Mouse (Mus musculus) CH12.LX (cell line): Measurements from ENCODE around the gene Olfr263. TPM values are rescaled to one million over a fixed set of nuclear protein-coding genes. Genes with fewer than 3 reads are reported as not detected.

ENCODE experiments used
- DNase-seq: peaks from one replicate; pipeline ENCODE4 v3.0.0-alpha.2; 2013; ENCODE audit errors: extremely low read depth
- H3K27ac ChIP-seq: 2 replicates; pipeline ENCODE4 v1.5.1; 2012; ENCODE audit warnings: low read depth, mild to moderate bottlenecking, control low read depth, moderate library complexity; ENCODE audit not compliant: insufficient read depth
- H3K27me3 ChIP-seq: replicated peaks from 2 replicates; pipeline ENCODE3; 2012; ENCODE audit warnings: inconsistent platforms
- H3K36me3 ChIP-seq, 2 experiments: replicated peaks in 1 of 2; 2 replicates each; pipeline versions ENCODE3 to v1.6.1; 2012; ENCODE audit warnings: inconsistent platforms in 1 of 2, low read length in 1 of 2, mild to moderate bottlenecking in 1 of 2, mixed read lengths in 1 of 2, moderate library complexity in 1 of 2; ENCODE audit not compliant: control insufficient read depth in 1 of 2, insufficient read depth in 1 of 2
- H3K4me1 ChIP-seq, 2 experiments: 2 replicates each; pipeline ENCODE4 v1.6.1; 2012; ENCODE audit warnings: inconsistent platforms in 1 of 2, moderate library complexity in 1 of 2; ENCODE audit not compliant: insufficient read depth in 2 of 2, control insufficient read depth in 1 of 2
- H3K4me2 ChIP-seq: 2 replicates; pipeline ENCODE4 v1.6.1; 2012; ENCODE audit warnings: low read depth, mild to moderate bottlenecking, control low read depth; ENCODE audit not compliant: poor library complexity, insufficient read depth, severe bottlenecking
- H3K4me3 ChIP-seq, 3 experiments: fragments of 150-350 bp in 1 of 3; sonication (generic) in 1 of 3; replicated peaks in 1 of 3; 2 replicates each; pipeline versions ENCODE3 to v1.5.1; 2011 to 2012; ENCODE audit warnings: low read depth in 2 of 3, low read length in 2 of 3, mild to moderate bottlenecking in 2 of 3, moderate library complexity in 2 of 3, control low read depth in 1 of 3, improper control_type of control experiment in 1 of 3, inconsistent platforms in 1 of 3, mixed read lengths in 1 of 3; ENCODE audit not compliant: poor library complexity in 1 of 3
- H3K79me2 ChIP-seq: replicated peaks from 2 replicates; pipeline ENCODE4 v1.6.1; 2012; ENCODE audit warnings: mild to moderate bottlenecking, moderate library complexity; ENCODE audit not compliant: control insufficient read depth, poor library complexity, insufficient read depth, severe bottlenecking; ENCODE audit errors: extremely low read depth
- H3K9ac ChIP-seq: 2 replicates; pipeline ENCODE4 v1.6.1; 2012; ENCODE audit warnings: low read depth, mild to moderate bottlenecking, control low read depth, moderate library complexity; ENCODE audit not compliant: insufficient read depth
- H3K9me3 ChIP-seq: replicated peaks from 2 replicates; pipeline ENCODE3; 2012; ENCODE audit warnings: low read length, inconsistent platforms, mixed read lengths
- BHLHE40 ChIP-seq: IDR thresholded peaks from 2 replicates; pipeline ENCODE4 v1.6.1; 2011; ENCODE audit warnings: mild to moderate bottlenecking, low read depth, low read length, improper control_type of control experiment
- CHD1 ChIP-seq: IDR thresholded peaks from 2 replicates; pipeline ENCODE4 v1.6.1; 2012; ENCODE audit warnings: low read depth, low read length, improper control_type of control experiment, inconsistent platforms
- CHD2 ChIP-seq: IDR thresholded peaks from 2 replicates; pipeline ENCODE4 v1.6.1; 2011; ENCODE audit warnings: low read length, improper control_type of control experiment
- CTCF ChIP-seq, 2 experiments: IDR thresholded peaks in 1 of 2; conservative IDR thresholded peaks in 1 of 2; 2 replicates each; pipeline ENCODE4 v1.5.1; 2011 to 2012; ENCODE audit warnings: low read depth in 2 of 2, low read length in 2 of 2, improper control_type of control experiment in 1 of 2, inconsistent platforms in 1 of 2, mild to moderate bottlenecking in 1 of 2, moderate library complexity in 1 of 2
- E2F4 ChIP-seq: IDR thresholded peaks from 2 replicates; pipeline ENCODE4 v1.6.1; 2011; ENCODE audit warnings: low read depth, low read length, improper control_type of control experiment; ENCODE audit not compliant: insufficient replicate concordance
- ELF1 ChIP-seq: IDR thresholded peaks from 2 replicates; pipeline ENCODE4 v1.6.1; 2014; ENCODE audit warnings: low read depth, mild to moderate bottlenecking, inconsistent platforms, low read length, improper control_type of control experiment
- EP300 ChIP-seq: IDR thresholded peaks from 2 replicates; pipeline ENCODE4 v1.6.1; 2011; ENCODE audit warnings: low read length, improper control_type of control experiment
- ETS1 ChIP-seq: conservative IDR thresholded peaks from 2 replicates; pipeline ENCODE4 v1.6.1; 2012; ENCODE audit warnings: low read depth, mild to moderate bottlenecking, inconsistent platforms, low read length, improper control_type of control experiment, moderate library complexity
- GABPA ChIP-seq: IDR thresholded peaks from 2 replicates; pipeline ENCODE4 v1.6.1; 2012; ENCODE audit warnings: low read depth, low read length, improper control_type of control experiment, inconsistent platforms; ENCODE audit not compliant: insufficient replicate concordance
- HCFC1 ChIP-seq: IDR thresholded peaks from 2 replicates; pipeline ENCODE4 v1.6.1; 2012; ENCODE audit warnings: low read depth, mild to moderate bottlenecking, inconsistent platforms, low read length, improper control_type of control experiment
- IRF4 ChIP-seq: IDR thresholded peaks from 2 replicates; pipeline ENCODE4 v1.6.1; 2014; ENCODE audit warnings: low read depth, mild to moderate bottlenecking, inconsistent platforms, low read length, improper control_type of control experiment
- JUN ChIP-seq: IDR thresholded peaks from 2 replicates; pipeline ENCODE4 v1.6.1; 2011; ENCODE audit warnings: low read depth, mild to moderate bottlenecking, low read length, improper control_type of control experiment, moderate library complexity; ENCODE audit not compliant: insufficient read depth
- JUND ChIP-seq: conservative IDR thresholded peaks from 2 replicates; pipeline ENCODE4 v1.6.1; 2011; ENCODE audit warnings: low read depth, low read length, improper control_type of control experiment
- KAT2A ChIP-seq: IDR thresholded peaks from 2 replicates; pipeline ENCODE4 v1.6.1; 2012; ENCODE audit warnings: low read length, improper control_type of control experiment, inconsistent platforms; ENCODE audit not compliant: insufficient replicate concordance
- MAFK ChIP-seq: IDR thresholded peaks from 2 replicates; pipeline ENCODE4 v1.6.1; 2011; ENCODE audit warnings: low read length, improper control_type of control experiment; ENCODE audit not compliant: insufficient replicate concordance
- MAX ChIP-seq: IDR thresholded peaks from 2 replicates; pipeline ENCODE4 v1.6.1; 2011; ENCODE audit warnings: low read length, improper control_type of control experiment
- MAZ ChIP-seq: IDR thresholded peaks from 2 replicates; pipeline ENCODE4 v1.6.1; 2012; ENCODE audit warnings: low read depth, mild to moderate bottlenecking, inconsistent platforms, low read length, improper control_type of control experiment, moderate library complexity
- MEF2A ChIP-seq: IDR thresholded peaks from 2 replicates; pipeline ENCODE4 v1.6.1; 2014; ENCODE audit warnings: low read depth, mild to moderate bottlenecking, inconsistent platforms, low read length, improper control_type of control experiment, borderline replicate concordance
- NELFE ChIP-seq: IDR thresholded peaks from 2 replicates; pipeline ENCODE4 v1.6.1; 2011; ENCODE audit warnings: low read depth, low read length, improper control_type of control experiment
- NRF1 ChIP-seq: IDR thresholded peaks from 2 replicates; pipeline ENCODE4 v1.6.1; 2014; ENCODE audit warnings: low read depth, mild to moderate bottlenecking, inconsistent platforms, low read length, improper control_type of control experiment, moderate library complexity
- POLR2A ChIP-seq: IDR thresholded peaks from 2 replicates; pipeline ENCODE4 v1.6.1; 2011; ENCODE audit warnings: low read depth, mild to moderate bottlenecking, improper control_type of control experiment, low read length
- POLR2AphosphoS2 ChIP-seq: IDR thresholded peaks from 2 replicates; pipeline ENCODE4 v1.6.1; 2011; ENCODE audit warnings: low read depth, low read length, improper control_type of control experiment
- RAD21 ChIP-seq: IDR thresholded peaks from 2 replicates; pipeline ENCODE4 v1.6.1; 2011; ENCODE audit warnings: low read depth, mild to moderate bottlenecking, low read length, improper control_type of control experiment, moderate library complexity
- RCOR1 ChIP-seq: conservative IDR thresholded peaks from 2 replicates; pipeline ENCODE4 v1.6.1; 2012; ENCODE audit warnings: low read depth, mild to moderate bottlenecking, inconsistent platforms, low read length, improper control_type of control experiment
- SIN3A ChIP-seq: IDR thresholded peaks from 2 replicates; pipeline ENCODE4 v1.6.1; 2012; ENCODE audit warnings: low read length, improper control_type of control experiment, inconsistent platforms
- SMC3 ChIP-seq: IDR thresholded peaks from 2 replicates; pipeline ENCODE4 v1.6.1; 2011; ENCODE audit warnings: low read depth, low read length, improper control_type of control experiment
- TBP ChIP-seq: conservative IDR thresholded peaks from 2 replicates; pipeline ENCODE4 v1.6.1; 2011; ENCODE audit warnings: low read depth, low read length, improper control_type of control experiment
- TCF12 ChIP-seq: IDR thresholded peaks from 2 replicates; pipeline ENCODE4 v1.6.1; 2014; ENCODE audit warnings: low read depth, mild to moderate bottlenecking, inconsistent platforms, low read length, improper control_type of control experiment
- UBTF ChIP-seq: IDR thresholded peaks from 2 replicates; pipeline ENCODE4 v1.6.1; 2012; ENCODE audit warnings: low read depth, mild to moderate bottlenecking, inconsistent platforms, low read length, improper control_type of control experiment, moderate library complexity
- USF1 ChIP-seq: IDR thresholded peaks from 2 replicates; pipeline ENCODE4 v1.6.1; 2014; ENCODE audit warnings: low read depth, mild to moderate bottlenecking, inconsistent platforms, low read length, improper control_type of control experiment
- ZC3H11A ChIP-seq: IDR thresholded peaks from 2 replicates; pipeline ENCODE4 v1.6.1; 2012; ENCODE audit warnings: low read depth, mild to moderate bottlenecking, inconsistent platforms, low read length, improper control_type of control experiment
- ZKSCAN1 ChIP-seq: IDR thresholded peaks from 2 replicates; pipeline ENCODE4 v1.6.1; 2012; ENCODE audit warnings: low read depth, inconsistent platforms, low read length, improper control_type of control experiment, borderline replicate concordance
- ZNF384 ChIP-seq: IDR thresholded peaks from 2 replicates; pipeline ENCODE4 v1.6.1; 2012; ENCODE audit warnings: low read depth, low read length, improper control_type of control experiment, inconsistent platforms
- dilution Hi-C: fragments of 300-500 bp; cut with MboI; formaldehyde crosslinking; loops from 2 replicates; pipeline ENCODE4 v1.14.3; 2020; ENCODE audit warnings: low sequenced_read_pairs; ENCODE audit not compliant: extremely low pct_unique_long_range_greater_than_20kb, extremely low pct_ligation_motif_present
- in situ Hi-C: fragments of 300-500 bp; cut with MboI; formaldehyde crosslinking; loops from 3 replicates; pipeline ENCODE4 v1.14.3; 2019; ENCODE audit warnings: low sequenced_read_pairs, low pct_ligation_motif_present, low pct_unique_long_range_greater_than_20kb, mixed read lengths
- polyA plus RNA-seq: library from polyadenylated mRNA; unstranded; fragments of >175 nt; gene quantifications from 2 replicates; pipeline ENCODE4 v1.2.1, GENCODE M21; 2012; ENCODE audit warnings: low read depth; ENCODE audit not compliant: insufficient read length
- total RNA-seq, 2 experiments: library from RNA; depleted of rRNA; stranded (reverse); fragments of 300-350 nt in 1 of 2; fragments of >200 nt in 1 of 2; gene quantifications; 2 replicates each; pipeline ENCODE4 v1.2.3; 2012 to 2014

Olfr263 gene
- total and polyA plus RNA-seq, 3 experiments: not detected

DNA sequence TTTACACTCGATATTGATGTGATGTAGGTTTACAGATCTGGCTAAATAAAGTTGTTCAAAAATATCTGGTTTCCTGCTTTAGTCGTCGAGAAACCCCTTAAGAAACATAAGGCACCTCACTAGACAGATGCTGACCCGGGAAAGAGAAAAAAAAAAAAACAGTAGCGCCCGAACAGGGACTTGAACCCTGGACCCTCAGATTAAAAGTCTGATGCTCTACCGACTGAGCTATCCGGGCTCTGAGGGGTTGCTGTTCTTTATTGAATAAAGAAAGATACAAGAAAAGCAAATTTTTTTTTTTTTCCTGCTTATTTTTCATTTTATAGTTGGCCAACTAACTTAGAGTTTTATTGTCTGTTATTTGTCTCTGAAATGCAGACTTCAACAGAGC is 38.5 kb downstream of the Olfr263 start (continued):
- no peak for TF ChIP-seq RAD21
- no peak for TF ChIP-seq EP300
- TF ChIP-seq NRF1: peak; percentile 44; the same call in 1 of the 2 replicates
- TF ChIP-seq USF1: no peak
- TF ChIP-seq POLR2AphosphoS2: no peak
- TF ChIP-seq, all 38 proteins: peak for 6

DNA sequence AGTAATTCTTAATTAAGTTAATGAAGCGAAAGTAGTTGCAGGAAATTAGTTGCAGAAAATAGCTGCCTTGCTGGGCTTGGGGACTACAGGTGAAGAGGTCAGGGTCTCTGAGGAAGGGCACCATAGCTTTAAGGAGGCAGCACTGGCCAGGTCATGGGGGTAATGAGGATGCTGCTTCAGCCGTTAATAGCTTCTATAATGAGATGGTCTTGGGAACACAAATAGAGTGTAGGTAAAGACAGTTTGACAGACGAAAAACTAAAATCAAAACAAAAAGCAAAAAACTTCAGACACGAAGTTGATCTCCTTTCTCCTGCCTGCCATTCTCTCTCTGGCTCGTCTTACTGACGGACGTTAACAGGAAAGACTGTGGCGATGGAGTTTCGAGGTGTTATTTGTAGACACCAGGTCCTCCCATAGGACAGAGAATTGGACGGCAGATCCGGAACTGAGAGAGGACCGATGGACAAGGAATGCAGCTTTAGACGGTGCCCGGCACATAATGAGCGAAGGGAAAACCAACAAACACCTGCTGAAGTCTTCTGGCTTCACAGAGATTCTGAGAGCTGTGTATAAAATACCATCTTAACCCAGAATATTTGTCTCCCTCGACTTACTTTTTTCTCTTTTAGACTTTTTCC is 39.1 kb downstream of the Olfr263 start:
- DNase-seq: peak; percentile 55
- Histone ChIP-seq H3K4me2 (peak overlapping the region; percentile 85), H3K4me1 (peaks cover 6 to 11% of the 10 kb centered on the region in 2 experiments; a peak in 3 of 4 replicates), H3K9ac (peak overlapping the region; percentile 73), H3K9me3 (no peaks in the 10 kb centered on the region), H3K36me3 (no peaks in the 10 kb centered on the region), H3K79me2 (no peaks in the 10 kb centered on the region), H3K27me3 (peaks cover 16% of the 10 kb centered on the region), H3K4me3 (peak overlapping the region; percentile 60 to 81 (median 64)), H3K27ac (0 out of 2 replicates have a peak overlapping the region, but pooled peaks have one; percentile 8)
- in situ Hi-C loops (loop anchor here (25.0 kb wide), 3 partner anchors 231 to 1056 kb away; no protein-coding TSS in a partner anchor), dilution Hi-C loops (no loop called here)
- TF ChIP-seq USF1: no peak
- no peak for TF ChIP-seq NRF1
- peak; percentile 66 for TF ChIP-seq SIN3A
- no peak for TF ChIP-seq MAX
- no peak for TF ChIP-seq GABPA
- TF ChIP-seq IRF4: peak; percentile 32; the same call in 1 of the 2 replicates
- TF ChIP-seq NELFE: no peak
- TF ChIP-seq MAZ: no peak
- no peak for TF ChIP-seq HCFC1
- TF ChIP-seq MEF2A: no peak
- TF ChIP-seq JUN: no peak
- TF ChIP-seq POLR2AphosphoS2: no peak
- TF ChIP-seq E2F4: no peak
- TF ChIP-seq SMC3: no peak
- TF ChIP-seq RAD21: no peak
- TF ChIP-seq CHD1: 0 out of 2 replicates have a peak, but pooled peaks have one; percentile 2
- TF ChIP-seq ZC3H11A: no peak
- TF ChIP-seq BHLHE40: peak; percentile 17; the same call in 1 of the 2 replicates
- no peak for TF ChIP-seq MAFK
- TF ChIP-seq ETS1: no peak
- TF ChIP-seq TCF12: no peak
- TF ChIP-seq ZKSCAN1: no peak
- no peak for TF ChIP-seq UBTF
- TF ChIP-seq KAT2A: no peak
- TF ChIP-seq ELF1: no peak
- TF ChIP-seq ZNF384: no peak
- TF ChIP-seq CTCF (conservative IDR thresholded peaks at IDR 0.05 in 1 of 2, IDR thresholded peaks at IDR 0.05 in 1 of 2; ENCODE audit: low read depth in 2 of 2, low read length in 2 of 2): no peak
- TF ChIP-seq TBP: 0 out of 2 replicates have a peak, but pooled peaks have one; percentile 26
- no peak for TF ChIP-seq EP300
- TF ChIP-seq RCOR1: no peak
- TF ChIP-seq CHD2: no peak
- no peak for TF ChIP-seq POLR2A
- no peak for TF ChIP-seq JUND
